Mouse (Mus musculus) G1E (cell line): ENCODE data around the gene Morc1. TPM values are rescaled to one million over a fixed set of nuclear protein-coding genes. Genes with fewer than 3 reads are reported as not detected.

Experiments
- ATAC-seq: 2 replicates; pipeline ENCODE4 v1.8.0; 2016; ENCODE audit warnings: mild to moderate bottlenecking; ENCODE audit not compliant: insufficient number of reproducible peaks, poor library complexity, low FRiP score, severe bottlenecking; ENCODE audit errors: extremely low read depth
- DNase-seq: peaks from one replicate; pipeline ENCODE4 v3.0.0; 2012; ENCODE audit warnings: low spot score
- H3K27me3 ChIP-seq: 2 replicates; pipeline ENCODE4 v1.6.1; 2012; ENCODE audit warnings: mild to moderate bottlenecking, low read length, inconsistent platforms; ENCODE audit not compliant: insufficient read depth
- H3K36me3 ChIP-seq: replicated peaks from 2 replicates; pipeline ENCODE3; 2012; ENCODE audit warnings: mild to moderate bottlenecking, inconsistent platforms
- H3K4me1 ChIP-seq: 2 replicates; pipeline ENCODE4 v1.6.1; 2012; ENCODE audit warnings: low read depth, low read length, inconsistent platforms, mixed read lengths; ENCODE audit not compliant: insufficient read depth
- H3K4me3 ChIP-seq: 2 replicates; pipeline ENCODE4 v1.5.1; 2012; ENCODE audit warnings: low read depth, mild to moderate bottlenecking, inconsistent platforms, low read length, moderate library complexity, mixed read lengths
- H3K9me3 ChIP-seq: replicated peaks from 2 replicates; pipeline ENCODE4 v1.6.1; 2012; ENCODE audit warnings: inconsistent platforms
- CTCF ChIP-seq: IDR thresholded peaks from 2 replicates; pipeline ENCODE4 v1.5.1; 2012; ENCODE audit warnings: low read depth, low read length, inconsistent platforms, mixed read lengths
- GATA1 ChIP-seq: IDR thresholded peaks from 2 replicates; pipeline ENCODE4 v1.6.1; 2012; ENCODE audit warnings: borderline replicate concordance, low read length, inconsistent platforms, mixed read lengths
- GATA2 ChIP-seq: IDR thresholded peaks from 2 replicates; pipeline ENCODE4 v1.6.1; 2012; ENCODE audit warnings: low read depth, low read length, inconsistent platforms, borderline replicate concordance
- POLR2AphosphoS5 ChIP-seq: IDR thresholded peaks from 2 replicates; pipeline ENCODE4 v1.6.1; 2012; ENCODE audit warnings: low read depth, low read length, inconsistent platforms; ENCODE audit not compliant: insufficient replicate concordance
- TAL1 ChIP-seq: conservative IDR thresholded peaks from 2 replicates; pipeline ENCODE4 v1.6.1; 2012; ENCODE audit warnings: low read depth, low read length, inconsistent platforms, mixed read lengths
- polyA plus RNA-seq: library from polyadenylated mRNA; stranded (reverse); fragments of >175 nt; gene quantifications from 2 replicates; pipeline ENCODE4 v1.2.3, GENCODE M21; 2012
- total RNA-seq, 2 experiments: library from RNA; stranded (forward) in 1 of 2; stranded (reverse) in 1 of 2; fragments of 200-1000 nt in 1 of 2; fragments of >200 nt in 1 of 2; fragmentation: Nextera tagmentation in 1 of 2; gene quantifications; 2 replicates each; pipeline ENCODE4 v1.2.3; 2014 to 2017

The Morc1 gene
- total and polyA plus RNA-seq, 3 experiments = 0.05 TPM; not detected in 2

GRCm38 (mm10) chr16:48404009-48404408 lies 27.0 kb upstream of the Morc1 start:
- no peak for ATAC-seq
- no peak for DNase-seq
- Histone ChIP-seq H3K4me3 (no peak overlapping the region), H3K4me1 (no peaks in the 10 kb centered on the region), H3K9me3 (no peaks in the 10 kb centered on the region), H3K27me3 (no peaks in the 10 kb centered on the region), H3K36me3 (no peaks in the 10 kb centered on the region)
- no peak for TF ChIP-seq POLR2AphosphoS5
- TF ChIP-seq GATA1 = no peak
- no peak for TF ChIP-seq CTCF
- no peak for TF ChIP-seq GATA2
- TF ChIP-seq TAL1 = no peak

- Histone ChIP-seq H3K9me3 (no peaks in the 10 kb centered on the region), H3K4me1 (no peaks in the 10 kb centered on the region), H3K36me3 (no peaks in the 10 kb centered on the region), H3K4me3 (no peak overlapping the region), H3K27me3 (no peaks in the 10 kb centered on the region)
- TF ChIP-seq GATA1 = no peak
- no peak for TF ChIP-seq TAL1
- TF ChIP-seq POLR2AphosphoS5 = no peak
- TF ChIP-seq GATA2 = no peak
- no peak for TF ChIP-seq CTCF
- no peak for ATAC-seq
- no peak for DNase-seq
These were observed 25.2 kb upstream of the Morc1 start for GRCm38 (mm10) chr16:48405674-48406403.

- H3K27me3 ChIP-seq = no peaks in the 10 kb centered on the region
- ATAC-seq = no peak
- no peak for DNase-seq
- TF ChIP-seq GATA2 = no peak
- TF ChIP-seq TAL1 = no peak
- no peak for TF ChIP-seq POLR2AphosphoS5
- TF ChIP-seq CTCF = no peak
- TF ChIP-seq GATA1 = no peak
- H3K4me3 ChIP-seq = no peak overlapping the region
- H3K4me1 ChIP-seq = no peaks in the 10 kb centered on the region
- no peaks in the 10 kb centered on the region for H3K36me3 ChIP-seq
- no peaks in the 10 kb centered on the region for H3K9me3 ChIP-seq
These were observed 21.5 kb upstream of the Morc1 start for GRCm38 (mm10) chr16:48409580-48409979.

GRCm38 (mm10) chr16:48410125-48410524 lies 20.9 kb upstream of the Morc1 start:
- DNase-seq (no peak), ATAC-seq (no peak)
- H3K4me1 ChIP-seq = no peaks in the 10 kb centered on the region
- no peaks in the 10 kb centered on the region for H3K9me3 ChIP-seq
- H3K36me3 ChIP-seq = no peaks in the 10 kb centered on the region
- no peak for TF ChIP-seq GATA1
- TF ChIP-seq GATA2 = no peak
- TF ChIP-seq POLR2AphosphoS5 = no peak
- no peak for TF ChIP-seq CTCF
- TF ChIP-seq TAL1 = no peak
- no peaks in the 10 kb centered on the region for H3K27me3 ChIP-seq
- H3K4me3 ChIP-seq = no peak overlapping the region

GRCm38 (mm10) chr16:48412246-48412645 lies 18.8 kb upstream of the Morc1 start, which contains the start of gene Gm5485:
TSS of gene Gm5485 (minus strand) at chr16:48412416.
- H3K27me3 ChIP-seq = no peaks in the 10 kb centered on the region
- TF ChIP-seq CTCF (no peak), TAL1 (no peak), GATA2 (no peak), POLR2AphosphoS5 (no peak), GATA1 (no peak)
- no peak for DNase-seq
- no peaks in the 10 kb centered on the region for H3K36me3 ChIP-seq
- no peak for ATAC-seq
- no peaks in the 10 kb centered on the region for H3K4me1 ChIP-seq
- no peak within 1 kb of the TSS for H3K4me3 ChIP-seq
- no peaks in the 10 kb centered on the region for H3K9me3 ChIP-seq

- Histone ChIP-seq H3K4me3 (no peak overlapping the region), H3K4me1 (no peaks in the 10 kb centered on the region), H3K36me3 (no peaks in the 10 kb centered on the region), H3K27me3 (no peaks in the 10 kb centered on the region), H3K9me3 (no peaks in the 10 kb centered on the region)
- DNase-seq (no peak), ATAC-seq (no peak)
- TF ChIP-seq CTCF (no peak), POLR2AphosphoS5 (no peak), TAL1 (no peak), GATA1 (no peak), GATA2 (no peak)
These were observed 12.5 kb upstream of the Morc1 start for GRCm38 (mm10) chr16:48418557-48418956.

- H3K9me3 ChIP-seq = no peaks in the 10 kb centered on the region
- TF ChIP-seq POLR2AphosphoS5 (no peak), GATA2 (no peak), GATA1 (no peak), TAL1 (no peak), CTCF (no peak)
- DNase-seq (no peak), ATAC-seq (no peak)
- H3K4me3 ChIP-seq = no peak overlapping the region
- no peaks in the 10 kb centered on the region for H3K36me3 ChIP-seq
- H3K27me3 ChIP-seq = no peaks in the 10 kb centered on the region
- no peaks in the 10 kb centered on the region for H3K4me1 ChIP-seq
These were observed 12.0 kb upstream of the Morc1 start for GRCm38 (mm10) chr16:48419035-48419434.
